Mouse (Mus musculus): ENCODE measurements around the gene Phf5a. TPM values are rescaled to one million over a fixed set of nuclear protein-coding genes. Genes with fewer than 3 reads are reported as not detected.
A peak's percentile ranks its signal among the peaks of the same experiment; 100 is the strongest.
"Not testable (repeated sequence)": the region's sequence is repeated elsewhere in the genome, so short reads cannot be mapped to it uniquely, and the experiment has no call there.

Gene Phf5a
- 147 and 168 TPM in 2 replicates for polyA plus RNA-seq (2016; fragmentation: Nextera tagmentation; extraction: Ambion mirVana)

GRCm38 (mm10) chr15:81871604-81872261 is at the start of gene Phf5a:
Gene Phf5a (minus strand): TSS chr15:81871911.
- Histone ChIP-seq H3K9ac (replicated peaks) (peak within 1 kb of the TSS; percentile 79), H3K27me3 (no peaks in the 10 kb centered on the region), H3K27ac (peak within 1 kb of the TSS; percentile 96), H3K9me3 (no peaks in the 10 kb centered on the region), H3K4me3 (replicated peaks) (peak within 1 kb of the TSS; percentile 93), H3K36me3 (peaks cover 42% of the 10 kb centered on the region), H3K4me2 (peak within 1 kb of the TSS; percentile 94), H3K4me1 (replicated peaks) (peaks cover 17% of the 10 kb centered on the region)
- peak; percentile 80 for ATAC-seq (ENCODE audit: insufficient number of reproducible peaks, insufficient read depth, low FRiP score, low TSS enrichment, low read depth)
- WGBS: under 1% methylated on average over 30 of the region's 30 CpGs

GRCm38 (mm10) chr15:81921255-81921654 is 49.5 kb upstream of the Phf5a start:
- Histone ChIP-seq H3K4me3 (replicated peaks) (no peak overlapping the region), H3K4me2 (no peak overlapping the region), H3K9ac (replicated peaks) (no peak overlapping the region), H3K9me3 (no peaks in the 10 kb centered on the region), H3K4me1 (replicated peaks) (peaks cover 12% of the 10 kb centered on the region), H3K27me3 (no peaks in the 10 kb centered on the region), H3K36me3 (peaks cover 22% of the 10 kb centered on the region), H3K27ac (no peak overlapping the region)
- ATAC-seq (ENCODE audit: insufficient number of reproducible peaks, insufficient read depth, low FRiP score, low TSS enrichment, low read depth): no peak
- 68% methylated on average over 5 of the region's 5 CpGs for WGBS

- no peaks in the 10 kb centered on the region for H3K27me3 ChIP-seq
- H3K4me1 ChIP-seq (replicated peaks): peaks cover 12% of the 10 kb centered on the region
- H3K4me3 ChIP-seq (replicated peaks): no peak overlapping the region
- H3K9me3 ChIP-seq: no peaks in the 10 kb centered on the region
- no peak overlapping the region for H3K9ac ChIP-seq (replicated peaks)
- no peak overlapping the region for H3K4me2 ChIP-seq
- 93% methylated on average over 10 of the region's 10 CpGs for WGBS
- no peak for ATAC-seq (ENCODE audit: insufficient number of reproducible peaks, insufficient read depth, low FRiP score, low TSS enrichment, low read depth)
- H3K36me3 ChIP-seq: peaks cover 27% of the 10 kb centered on the region
- H3K27ac ChIP-seq: no peak overlapping the region
These were observed 49.0 kb upstream of the Phf5a start for GRCm38 (mm10) chr15:81920546-81921217.

GRCm38 (mm10) chr15:81919062-81919461 is 47.4 kb upstream of the Phf5a start:
- no peaks in the 10 kb centered on the region for H3K4me1 ChIP-seq (replicated peaks)
- no peaks in the 10 kb centered on the region for H3K27me3 ChIP-seq

GRCm38 (mm10) chr15:81917621-81918463 is 46.1 kb upstream of the Phf5a start:
- Histone ChIP-seq H3K9ac (replicated peaks) (no peak overlapping the region), H3K36me3 (peaks cover 56% of the 10 kb centered on the region), H3K27me3 (no peaks in the 10 kb centered on the region), H3K9me3 (no peaks in the 10 kb centered on the region), H3K4me2 (no peak overlapping the region), H3K4me1 (replicated peaks) (no peaks in the 10 kb centered on the region), H3K27ac (no peak overlapping the region), H3K4me3 (replicated peaks) (no peak overlapping the region)
- ATAC-seq (ENCODE audit: insufficient number of reproducible peaks, insufficient read depth, low FRiP score, low TSS enrichment, low read depth): no peak
- WGBS: 58% methylated on average over 6 of the region's 6 CpGs

More at GRCm38 (mm10) chr15:81919062-81919461, 47.4 kb upstream of the Phf5a start:
- Histone ChIP-seq H3K4me2 (no peak overlapping the region), H3K4me3 (replicated peaks) (no peak overlapping the region), H3K27ac (no peak overlapping the region), H3K9ac (replicated peaks) (no peak overlapping the region), H3K36me3 (peaks cover 44% of the 10 kb centered on the region), H3K9me3 (no peaks in the 10 kb centered on the region)
- no peak for ATAC-seq (ENCODE audit: insufficient number of reproducible peaks, insufficient read depth, low FRiP score, low TSS enrichment, low read depth)
- WGBS: 84% methylated on average over 5 of the region's 5 CpGs

- H3K9me3 ChIP-seq: no peaks in the 10 kb centered on the region
- no peaks in the 10 kb centered on the region for H3K4me1 ChIP-seq (replicated peaks)
- ATAC-seq (ENCODE audit: insufficient number of reproducible peaks, insufficient read depth, low FRiP score, low TSS enrichment, low read depth): no peak
- H3K4me3 ChIP-seq (replicated peaks): no peak overlapping the region
- H3K4me2 ChIP-seq: no peak overlapping the region
- peaks cover 62% of the 10 kb centered on the region for H3K36me3 ChIP-seq
- no peak overlapping the region for H3K27ac ChIP-seq
- no peak overlapping the region for H3K9ac ChIP-seq (replicated peaks)
- 89% methylated on average over 12 of the region's 12 CpGs for WGBS
- H3K27me3 ChIP-seq: no peaks in the 10 kb centered on the region
These were observed 45.5 kb upstream of the Phf5a start for GRCm38 (mm10) chr15:81917201-81917600.

GRCm38 (mm10) chr15:81915663-81916062 is 44.0 kb upstream of the Phf5a start:
- H3K36me3 ChIP-seq: peaks cover 77% of the 10 kb centered on the region
- no peaks in the 10 kb centered on the region for H3K4me1 ChIP-seq (replicated peaks)
- H3K27ac ChIP-seq: no peak overlapping the region
- no peaks in the 10 kb centered on the region for H3K9me3 ChIP-seq
- no peak overlapping the region for H3K4me2 ChIP-seq
- no peaks in the 10 kb centered on the region for H3K27me3 ChIP-seq
- ATAC-seq (ENCODE audit: insufficient number of reproducible peaks, insufficient read depth, low FRiP score, low TSS enrichment, low read depth): no peak
- 89% methylated on average over 5 of the region's 5 CpGs for WGBS
- no peak overlapping the region for H3K4me3 ChIP-seq (replicated peaks)
- H3K9ac ChIP-seq (replicated peaks): no peak overlapping the region

- H3K36me3 ChIP-seq: peaks cover 86% of the 10 kb centered on the region
These were observed 43.0 kb upstream of the Phf5a start for GRCm38 (mm10) chr15:81914668-81915067.

GRCm38 (mm10) chr15:81912498-81912897 is 40.8 kb upstream of the Phf5a start:
- no peak overlapping the region for H3K4me3 ChIP-seq (replicated peaks)
- no peaks in the 10 kb centered on the region for H3K9me3 ChIP-seq
- H3K4me2 ChIP-seq: no peak overlapping the region
- H3K27ac ChIP-seq: no peak overlapping the region
- no peaks in the 10 kb centered on the region for H3K27me3 ChIP-seq
- WGBS: 77% methylated on average over 2 of the region's 2 CpGs
- H3K36me3 ChIP-seq: peaks cover 99% of the 10 kb centered on the region
- H3K4me1 ChIP-seq (replicated peaks): no peaks in the 10 kb centered on the region
- ATAC-seq (ENCODE audit: insufficient number of reproducible peaks, insufficient read depth, low FRiP score, low TSS enrichment, low read depth): no peak
- no peak overlapping the region for H3K9ac ChIP-seq (replicated peaks)

More at GRCm38 (mm10) chr15:81914668-81915067, 43.0 kb upstream of the Phf5a start:
- Histone ChIP-seq H3K27ac (no peak overlapping the region), H3K9ac (replicated peaks) (no peak overlapping the region), H3K4me2 (no peak overlapping the region), H3K9me3 (no peaks in the 10 kb centered on the region), H3K27me3 (no peaks in the 10 kb centered on the region), H3K4me3 (replicated peaks) (no peak overlapping the region), H3K4me1 (replicated peaks) (no peaks in the 10 kb centered on the region)
- ATAC-seq (ENCODE audit: insufficient number of reproducible peaks, insufficient read depth, low FRiP score, low TSS enrichment, low read depth): no peak
- WGBS: 86% methylated on average over 5 of the region's 5 CpGs

GRCm38 (mm10) chr15:81908767-81909166 is 37.1 kb upstream of the Phf5a start:
- H3K4me3 ChIP-seq (replicated peaks); H3K9me3 ChIP-seq; H3K9ac ChIP-seq (replicated peaks); H3K27me3 ChIP-seq; H3K4me1 ChIP-seq (replicated peaks); ATAC-seq (ENCODE audit: insufficient number of reproducible peaks, insufficient read depth, low FRiP score, low TSS enrichment, low read depth); H3K4me2 ChIP-seq; H3K27ac ChIP-seq: not testable (repeated sequence)
- H3K36me3 ChIP-seq: peaks cover 99% of the 10 kb centered on the region
- 92% methylated on average over 4 of the region's 4 CpGs for WGBS

- H3K9ac ChIP-seq (replicated peaks): no peak overlapping the region
- peaks cover 99% of the 10 kb centered on the region for H3K36me3 ChIP-seq
- H3K9me3 ChIP-seq: no peaks in the 10 kb centered on the region
- no peak overlapping the region for H3K27ac ChIP-seq
- no peaks in the 10 kb centered on the region for H3K27me3 ChIP-seq
- no peak for ATAC-seq (ENCODE audit: insufficient number of reproducible peaks, insufficient read depth, low FRiP score, low TSS enrichment, low read depth)
- no peak overlapping the region for H3K4me2 ChIP-seq
- no peak overlapping the region for H3K4me3 ChIP-seq (replicated peaks)
- 92% methylated on average over 8 of the region's 8 CpGs for WGBS
- H3K4me1 ChIP-seq (replicated peaks): no peaks in the 10 kb centered on the region
These were observed 36.2 kb upstream of the Phf5a start for GRCm38 (mm10) chr15:81907953-81908352.
